Mouse (Mus musculus): ENCODE results near the gene Snx4. TPM values are rescaled to one million over a fixed set of nuclear protein-coding genes. Genes with fewer than 3 reads are reported as not detected.

Gene Snx4
- total RNA-seq (2023), result 41.7 and 53.4 TPM in 2 replicates

GRCm38 (mm10) chr16:33251194-33252051 is at the start of gene Snx4:
Gene Snx4, plus strand, starts transcription at chr16:33251442.

Other genes with a start within 250 kb of the Snx4 start
- not detected in 2 replicates for gene Iqcg, start 195.2 kb upstream of the Snx4 start, total RNA-seq (2023)
- gene Rpl35a, start 195.0 kb upstream of the Snx4 start, total RNA-seq (2023), result 246 and 303 TPM in 2 replicates
- gene Lmln, start 188.9 kb upstream of the Snx4 start, total RNA-seq (2023), result 1.9 and 4.3 TPM in 2 replicates
- 37.9 and 52.9 TPM in 2 replicates for gene Osbpl11, start 66.4 kb upstream of the Snx4 start, total RNA-seq (2023)
- 41.7 and 49.6 TPM in 2 replicates for gene Zfp148, start 129.4 kb downstream of the Snx4 start, total RNA-seq (2023)

Data from neutrophil, adult 65 days (primary cell).